In the genomic region with DNA sequence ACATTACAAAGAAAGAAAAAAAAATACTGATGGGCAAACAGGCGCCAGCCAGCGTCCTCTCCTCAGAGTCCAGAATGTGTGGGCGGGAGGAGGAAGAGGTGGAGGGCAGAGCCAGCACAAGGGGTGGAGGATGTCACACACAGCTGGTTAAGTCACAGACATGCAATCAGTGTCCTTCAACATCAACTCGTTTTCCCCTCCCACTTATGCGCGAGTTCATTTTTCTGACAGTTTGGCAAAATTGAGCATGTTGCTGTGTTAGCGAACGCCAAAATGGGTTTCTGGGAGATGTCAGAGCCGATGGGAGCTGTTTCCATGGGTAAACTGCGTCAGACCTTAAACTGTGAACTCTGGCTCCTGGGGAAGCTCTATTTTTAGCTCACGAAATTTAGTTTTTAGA, we compare ENCODE assay signal across 15 mouse cellular contexts. TPM values are rescaled to one million over a fixed set of nuclear protein-coding genes. Genes with fewer than 3 reads are reported as not detected.
DNase-seq lines count a peak whose midpoint lies in the region; ATAC-seq and TF ChIP-seq lines count a peak whose summit lies in the region.
"Had no signal": no experiment of that assay in that cellular context is flagged by ENCODE, and none has a peak within 500 bp of the region (broad histone marks: within the 10 kb centered on the region; RNA-seq: fewer than 3 reads in every experiment).

No protein-coding gene starts in this region.

- TF ChIP-seq CTCF in liver, postnatal 0 days (IDR thresholded peaks at IDR 0.05; ENCODE audit: low read depth) = no peak

- no peak overlapping the region for H3K27ac ChIP-seq in embryonic facial prominence, embryonic 11.5 days (replicated peaks; ENCODE audit: low read depth, low read length)
- H3K27ac ChIP-seq in embryonic facial prominence, embryonic 10.5 days (replicated peaks) = no peak overlapping the region
- H3K27ac ChIP-seq in liver, postnatal 0 days (ENCODE audit: low read depth) = no peak overlapping the region
- no peak overlapping the region for H3K27ac ChIP-seq in liver, embryonic 11.5 days (ENCODE audit: low read depth, low read length)
- H3K27ac ChIP-seq: liver, embryonic 14.5 days; neural tube, embryonic 13.5 days had no signal

- no peaks in the 10 kb centered on the region for H3K9me3 ChIP-seq in embryonic facial prominence, embryonic 11.5 days (replicated peaks; ENCODE audit: control insufficient read depth, low read length)
- H3K9me3 ChIP-seq in embryonic facial prominence, embryonic 10.5 days = no peaks in the 10 kb centered on the region
- no peaks in the 10 kb centered on the region for H3K9me3 ChIP-seq in liver, postnatal 0 days (ENCODE audit: low read length)
- H3K9me3 ChIP-seq in liver, embryonic 11.5 days (ENCODE audit: control insufficient read depth, low read length) = no peaks in the 10 kb centered on the region
- H3K9me3 ChIP-seq: neural tube, embryonic 13.5 days had no signal

- H3K36me3 ChIP-seq in embryonic facial prominence, embryonic 11.5 days (replicated peaks; ENCODE audit: control insufficient read depth, insufficient read depth, low read depth, low read length) = no peaks in the 10 kb centered on the region
- H3K36me3 ChIP-seq in embryonic facial prominence, embryonic 10.5 days (replicated peaks) = no peaks in the 10 kb centered on the region
- no peaks in the 10 kb centered on the region for H3K36me3 ChIP-seq in liver, postnatal 0 days (replicated peaks; ENCODE audit: insufficient read depth, low read length)
- no peaks in the 10 kb centered on the region for H3K36me3 ChIP-seq in liver, embryonic 11.5 days (ENCODE audit: control insufficient read depth, insufficient read depth, low read length)
- H3K36me3 ChIP-seq: neural tube, embryonic 13.5 days had no signal

- H3K27me3 ChIP-seq in embryonic facial prominence, embryonic 11.5 days (ENCODE audit: control insufficient read depth, insufficient read depth, low read length) = no peaks in the 10 kb centered on the region
- no peaks in the 10 kb centered on the region for H3K27me3 ChIP-seq in embryonic facial prominence, embryonic 10.5 days (replicated peaks; ENCODE audit: low read depth, poor library complexity, severe bottlenecking)
- no peaks in the 10 kb centered on the region for H3K27me3 ChIP-seq in liver, postnatal 0 days (ENCODE audit: insufficient read depth, low read length)
- no peaks in the 10 kb centered on the region for H3K27me3 ChIP-seq in liver, embryonic 11.5 days (replicated peaks; ENCODE audit: control insufficient read depth, insufficient read depth, low read length)
- H3K27me3 ChIP-seq: neural tube, embryonic 13.5 days had no signal

- no peak for ATAC-seq in embryonic facial prominence, embryonic 11.5 days (replicated peaks; ENCODE audit: insufficient number of reproducible peaks, low FRiP score, low TSS enrichment, low read depth)
- peak; percentile 81 for ATAC-seq in liver, postnatal 0 days
- no peak for ATAC-seq in liver, embryonic 11.5 days (replicated peaks; ENCODE audit: low FRiP score)
- ATAC-seq: hindbrain, embryonic 16.5 days had no signal

- H3K4me1 ChIP-seq in embryonic facial prominence, embryonic 11.5 days (ENCODE audit: control insufficient read depth, insufficient read depth, low read length) = no peaks in the 10 kb centered on the region
- H3K4me1 ChIP-seq in embryonic facial prominence, embryonic 10.5 days = no peaks in the 10 kb centered on the region
- no peaks in the 10 kb centered on the region for H3K4me1 ChIP-seq in liver, postnatal 0 days (ENCODE audit: insufficient read depth)
- no peaks in the 10 kb centered on the region for H3K4me1 ChIP-seq in liver, embryonic 11.5 days (replicated peaks; ENCODE audit: control insufficient read depth, insufficient read depth, low read length)

- no peak overlapping the region for H3K4me3 ChIP-seq in embryonic facial prominence, embryonic 11.5 days (ENCODE audit: low read depth, low read length)
- no peak overlapping the region for H3K4me3 ChIP-seq in embryonic facial prominence, embryonic 10.5 days
- no peak overlapping the region for H3K4me3 ChIP-seq in liver, postnatal 0 days (ENCODE audit: low read depth, low read length)
- no peak overlapping the region for H3K4me3 ChIP-seq in liver, embryonic 11.5 days (ENCODE audit: low read depth, low read length)
- H3K4me3 ChIP-seq: neural tube, embryonic 13.5 days had no signal

- 78% methylated on average over 11 of the region's 11 CpGs for WGBS in embryonic facial prominence, embryonic 11.5 days
- WGBS in embryonic facial prominence, embryonic 10.5 days = 83% methylated on average over 11 of the region's 11 CpGs
- 59% methylated on average over 11 of the region's 11 CpGs for WGBS in liver, postnatal 0 days (ENCODE audit: insufficient replicate concordance)
- WGBS in liver, embryonic 11.5 days = 65% methylated on average over 11 of the region's 11 CpGs

- intact Hi-C loops in heart, postnatal 25 days (cut with DNase I) = no loop called here

- peak; percentile 4 for DNase-seq in embryonic facial prominence, embryonic 11.5 days (ENCODE audit: low spot score)
- DNase-seq in embryonic facial prominence, embryonic 10.5 days (ENCODE audit: low spot score) = no peak
- DNase-seq in liver, postnatal 0 days = no peak
- DNase-seq in liver, embryonic 11.5 days (ENCODE audit: low spot score) = no peak
- DNase-seq in heart, postnatal 25 days (ENCODE audit: low spot score) = peak; percentile 15
- peak; percentile 50 to 77 for DNase-seq in lung, postnatal 4 days
- no peak for DNase-seq in right cerebral cortex, postnatal 25 days
- DNase-seq in Muller cell, postnatal 12 days (ENCODE audit: inconsistent ontology term) = no peak
- DNase-seq: cerebellum, postnatal 36 days; gastrocnemius, postnatal 14 days; midbrain, embryonic 14.5 days; thymus, postnatal 14 days had no signal

- no peak for TF ChIP-seq EP300 in liver, postnatal 0 days (IDR thresholded peaks at IDR 0.05; ENCODE audit: low read depth)

- H3K9ac ChIP-seq in embryonic facial prominence, embryonic 11.5 days (replicated peaks; ENCODE audit: low read length) = no peak overlapping the region
- no peak overlapping the region for H3K9ac ChIP-seq in liver, postnatal 0 days (replicated peaks)
- no peak overlapping the region for H3K9ac ChIP-seq in liver, embryonic 11.5 days (ENCODE audit: low read depth, low read length)
- H3K9ac ChIP-seq: liver, embryonic 14.5 days; neural tube, embryonic 13.5 days had no signal

- no peak overlapping the region for H3K4me2 ChIP-seq in embryonic facial prominence, embryonic 11.5 days (ENCODE audit: low read depth, low read length)
- H3K4me2 ChIP-seq in liver, postnatal 0 days (ENCODE audit: low read depth, low read length) = peak overlapping the region; percentile 29; the same call in 1 of the 2 replicates
- no peak overlapping the region for H3K4me2 ChIP-seq in liver, embryonic 11.5 days
- H3K4me2 ChIP-seq: neural tube, embryonic 13.5 days had no signal

RNA-seq across cellular contexts. Expression of gene Aox1, which starts 27.2 kb away (rescaled TPM):
- not detected in 2 replicates for polyA plus RNA-seq in embryonic facial prominence, embryonic 11.5 days (2014; fragmentation: Nextera tagmentation; extraction: Ambion mirVana)
- 0.09 and 0.11 TPM in 2 replicates for polyA plus RNA-seq in embryonic facial prominence, embryonic 10.5 days (2016; fragmentation: Nextera tagmentation; extraction: Ambion mirVana)
- polyA plus RNA-seq in liver, postnatal 0 days (2015; fragmentation: Nextera tagmentation; extraction: Ambion mirVana) = 0.33 and 0.42 TPM in 2 replicates
- polyA plus RNA-seq in liver, embryonic 11.5 days (2014; fragmentation: Nextera tagmentation; extraction: Ambion mirVana) = 0.05 and 0.07 TPM in 2 replicates
- 1 to 10 TPM; 6.3 to 6.5 TPM for total RNA-seq in heart, postnatal 25 days (2021)

RNA-seq across cellular contexts. Expression of gene Kctd18, which starts 38.2 kb away (rescaled TPM):
- polyA plus RNA-seq in embryonic facial prominence, embryonic 11.5 days (2014; fragmentation: Nextera tagmentation; extraction: Ambion mirVana) = 17.4 and 19.6 TPM in 2 replicates
- polyA plus RNA-seq in embryonic facial prominence, embryonic 10.5 days (2016; fragmentation: Nextera tagmentation; extraction: Ambion mirVana) = 17.3 and 18.0 TPM in 2 replicates
- polyA plus RNA-seq in liver, postnatal 0 days (2015; fragmentation: Nextera tagmentation; extraction: Ambion mirVana) = 3.6 and 3.7 TPM in 2 replicates
- polyA plus RNA-seq in liver, embryonic 11.5 days (2014; fragmentation: Nextera tagmentation; extraction: Ambion mirVana) = 9.0 and 9.2 TPM in 2 replicates
- 1 to 10 TPM; 6.5 to 8.6 TPM for total RNA-seq in heart, postnatal 25 days (2021)

RNA-seq across cellular contexts. Expression of gene Aox3, which starts 56.0 kb away (rescaled TPM):
- polyA plus RNA-seq in embryonic facial prominence, embryonic 11.5 days (2014; fragmentation: Nextera tagmentation; extraction: Ambion mirVana) = 0.33 and 0.48 TPM in 2 replicates
- 0.09 TPM in 1 of 2 replicates, not detected in the other for polyA plus RNA-seq in embryonic facial prominence, embryonic 10.5 days (2016; fragmentation: Nextera tagmentation; extraction: Ambion mirVana)
- 14.3 and 16.9 TPM in 2 replicates for polyA plus RNA-seq in liver, postnatal 0 days (2015; fragmentation: Nextera tagmentation; extraction: Ambion mirVana)
- not detected in 2 replicates for polyA plus RNA-seq in liver, embryonic 11.5 days (2014; fragmentation: Nextera tagmentation; extraction: Ambion mirVana)
- total RNA-seq in heart, postnatal 25 days (2021) = under 1 TPM; 0.70 to 0.73 TPM

Comparison
In these comparisons a context has a peak if more than half of its experiments do, and no peak if none do; other contexts are left out.
1. DNase-seq: peak in embryonic facial prominence, embryonic 11.5 days (single experiment), heart, postnatal 25 days (single experiment) and lung, postnatal 4 days (2 of 2); none in embryonic facial prominence, embryonic 10.5 days (single experiment), liver, postnatal 0 days (single experiment), liver, embryonic 11.5 days (single experiment), right cerebral cortex, postnatal 25 days (single experiment) and Muller cell, postnatal 12 days (single experiment).
2. RNA of gene Aox3, which starts 56.0 kb away (polyA plus RNA-seq): 14.3 to 16.9 TPM in liver, postnatal 0 days; 0.33 to 0.48 TPM in embryonic facial prominence, embryonic 11.5 days, 0.09 TPM in embryonic facial prominence, embryonic 10.5 days and not detected in liver, embryonic 11.5 days; every median in the first group is over 10 times any median in the second.